Mouse (Mus musculus) ES-E14 (cell line): ENCODE measurements around the gene Tep1. TPM values are rescaled to one million over a fixed set of nuclear protein-coding genes. Genes with fewer than 3 reads are reported as not detected.

Experiments
- DNase-seq: peaks from one replicate; pipeline ENCODE4 v3.0.0-alpha.2; 2013; ENCODE audit warnings: low read depth, low spot score
- H3K27ac ChIP-seq: 2 replicates; pipeline ENCODE4 v1.5.1; 2012; ENCODE audit warnings: low read depth, mild to moderate bottlenecking, low read length, moderate library complexity, mixed read lengths; ENCODE audit not compliant: poor library complexity, insufficient read depth, severe bottlenecking
- H3K36me3 ChIP-seq: 2 replicates; pipeline ENCODE4 v1.6.1; 2012; ENCODE audit warnings: mild to moderate bottlenecking, low read length, moderate library complexity, mixed read lengths; ENCODE audit not compliant: control insufficient read depth, poor library complexity, insufficient read depth, severe bottlenecking
- H3K4me1 ChIP-seq, 2 experiments: fragments of 150-350 bp in 1 of 2; sonication (generic) in 1 of 2; 2 replicates each; pipeline ENCODE4 v1.6.1; 2012; ENCODE audit warnings: low read length in 2 of 2, mild to moderate bottlenecking in 1 of 2, mixed read lengths in 1 of 2; ENCODE audit not compliant: control insufficient read depth in 2 of 2, insufficient read depth in 2 of 2, poor library complexity in 1 of 2
- H3K4me3 ChIP-seq, 2 experiments: fragments of 150-350 bp in 1 of 2; sonication (generic) in 1 of 2; 2 replicates each; pipeline ENCODE4 v1.5.1; 2012; ENCODE audit warnings: low read length in 2 of 2, low read depth in 1 of 2, mild to moderate bottlenecking in 1 of 2, mixed read lengths in 1 of 2; ENCODE audit not compliant: insufficient read depth in 1 of 2, poor library complexity in 1 of 2, severe bottlenecking in 1 of 2
- H3K9ac ChIP-seq: 2 replicates; pipeline ENCODE4 v1.6.1; 2012; ENCODE audit warnings: low read depth, mild to moderate bottlenecking, low read length, mixed read lengths; ENCODE audit not compliant: poor library complexity, insufficient read depth, severe bottlenecking
- H3K9me3 ChIP-seq: fragments of 150-350 bp; sonication (generic); 2 replicates; pipeline ENCODE4 v1.6.1; 2012; ENCODE audit warnings: low read depth, mild to moderate bottlenecking, low read length; ENCODE audit not compliant: control insufficient read depth, insufficient read depth
- CHD2 ChIP-seq: IDR thresholded peaks from 2 replicates; pipeline ENCODE4 v1.6.1; 2014; ENCODE audit warnings: mild to moderate bottlenecking, low read depth, low read length, inconsistent platforms
- HCFC1 ChIP-seq: IDR thresholded peaks from 2 replicates; pipeline ENCODE4 v1.6.1; 2012; ENCODE audit warnings: low read length, inconsistent platforms, borderline replicate concordance; ENCODE audit not compliant: insufficient read depth
- MAFK ChIP-seq: IDR thresholded peaks from 2 replicates; pipeline ENCODE4 v1.6.1; 2014; ENCODE audit warnings: mild to moderate bottlenecking, low read depth, low read length, inconsistent platforms; ENCODE audit not compliant: insufficient read depth
- ZC3H11A ChIP-seq: IDR thresholded peaks from 2 replicates; pipeline ENCODE4 v1.6.1; 2012; ENCODE audit warnings: low read depth, mild to moderate bottlenecking, inconsistent platforms, low read length, borderline replicate concordance
- ZNF384 ChIP-seq: IDR thresholded peaks from 2 replicates; pipeline ENCODE4 v1.6.1; 2012; ENCODE audit warnings: low read depth, low read length, inconsistent platforms
- in situ Hi-C, 2 experiments: fragments of 600-800 bp; cut with MboI; formaldehyde crosslinking; loops; one replicate each; pipeline ENCODE4 v1.15.1; 2025; ENCODE audit warnings: low sequenced_read_pairs in 2 of 2, inconsistent platforms in 1 of 2; ENCODE audit not compliant: unreplicated experiment in 2 of 2
- total RNA-seq: library from RNA; depleted of rRNA; stranded (reverse); fragments of 300-350 nt; gene quantifications from 2 replicates; pipeline ENCODE4 v1.2.3, GENCODE M21; 2012; rRNA removed

The Tep1 gene
- total RNA-seq, 1 experiment: 11.5 TPM

GRCm38 (mm10) chr14:50782166-50782565 lies 88.2 kb downstream of the Tep1 start:
- Histone ChIP-seq H3K9ac (no peak overlapping the region), H3K9me3 (no peaks in the 10 kb centered on the region), H3K4me3 (no peak overlapping the region), H3K36me3 (peaks cover 13% of the 10 kb centered on the region), H3K4me1 (peaks cover 1 to 6% of the 10 kb centered on the region in 2 experiments; a peak in 3 of 4 replicates), H3K27ac (peak overlapping the region; percentile 8; the same call in 1 of the 2 replicates)
- TF ChIP-seq MAFK (no peak), ZNF384 (no peak), ZC3H11A (no peak), CHD2 (no peak), HCFC1 (no peak)
- no peak for DNase-seq
- in situ Hi-C loops: no loop called here

Other genes starting within 250 kb of the Tep1 start
- not detected in 2 replicates for gene Olfr745, start 231.2 kb downstream of the Tep1 start, total RNA-seq
- gene Olfr746, start 223.5 kb downstream of the Tep1 start, total RNA-seq: not detected in 2 replicates
- not detected in 2 replicates for gene Olfr747, start 177.4 kb downstream of the Tep1 start, total RNA-seq
- gene Olfr748, start 163.2 kb downstream of the Tep1 start, total RNA-seq: not detected in 2 replicates
- gene Olfr749, start 125.5 kb downstream of the Tep1 start, total RNA-seq: not detected in 2 replicates
- gene Ttc5, start 85.0 kb downstream of the Tep1 start, total RNA-seq: 28.4 and 65.9 TPM in 2 replicates
- gene Ccnb1ip1, start 62.8 kb downstream of the Tep1 start, total RNA-seq: 24.1 and 29.4 TPM in 2 replicates
- gene Parp2, start 62.7 kb downstream of the Tep1 start, total RNA-seq: 44.7 and 115 TPM in 2 replicates
- 0.09 and 0.32 TPM in 2 replicates for gene Klhl33, start 26.9 kb upstream of the Tep1 start, total RNA-seq
- gene Osgep, start 54.3 kb upstream of the Tep1 start, total RNA-seq: 19.1 and 34.9 TPM in 2 replicates
- 127 and 205 TPM in 2 replicates for gene Apex1, start 54.4 kb upstream of the Tep1 start, total RNA-seq
- 19.4 and 42.3 TPM in 2 replicates for gene Pip4p1, start 60.3 kb upstream of the Tep1 start, total RNA-seq
- 74.8 and 115 TPM in 2 replicates for gene Pnp, start 60.5 kb upstream of the Tep1 start, total RNA-seq
- 25.4 and 26.2 TPM in 2 replicates for gene Gm49342, start 74.0 kb upstream of the Tep1 start, total RNA-seq
- 1.1 and 2.2 TPM in 2 replicates for gene Pnp2, start 85.4 kb upstream of the Tep1 start, total RNA-seq
- gene Rnase10, start 137.2 kb upstream of the Tep1 start, total RNA-seq: not detected in 2 replicates
- not detected in 2 replicates for gene Rnase9, start 171.3 kb upstream of the Tep1 start, total RNA-seq
- gene Rnase11, start 179.6 kb upstream of the Tep1 start, total RNA-seq: not detected in 2 replicates
- gene Rnase12, start 187.1 kb upstream of the Tep1 start, total RNA-seq: 0.36 and 1.1 TPM in 2 replicates
- not detected in 2 replicates for gene Olfr750, start 203.9 kb upstream of the Tep1 start, total RNA-seq
- 2.5 and 10.3 TPM in 2 replicates for gene Rnase4, start 220.5 kb upstream of the Tep1 start, total RNA-seq
- gene Ang, start 220.6 kb upstream of the Tep1 start, total RNA-seq: 1.2 and 1.4 TPM in 2 replicates
- gene Eddm3b, start 243.9 kb upstream of the Tep1 start, total RNA-seq: not detected in 2 replicates